Mouse (Mus musculus): ENCODE measurements around the gene Aifm1.

DNA sequence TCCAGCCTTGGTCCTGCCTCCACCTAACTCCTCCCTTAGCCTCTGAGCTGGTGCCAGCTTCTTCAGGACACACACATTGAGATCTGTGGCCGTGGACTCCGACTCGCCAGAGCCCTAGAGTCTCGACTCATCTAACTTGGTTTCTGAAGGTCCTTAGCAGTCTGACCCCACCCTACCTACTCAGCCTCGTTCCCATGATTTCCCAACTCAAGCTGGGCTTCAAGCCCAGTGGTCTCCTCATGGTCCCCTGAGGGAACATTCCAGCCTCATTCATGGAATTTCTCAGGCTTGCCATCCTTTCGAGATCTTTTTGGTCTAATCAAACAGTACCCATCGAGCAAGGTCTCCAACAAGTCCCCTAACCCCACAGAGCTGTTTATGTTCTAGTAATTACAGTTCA is 71.4 kb downstream of the Aifm1 start:
- TF ChIP-seq CTCF (IDR thresholded peaks at IDR 0.05; ENCODE audit: control insufficient read depth, insufficient read depth, low read length) (no peak), POLR2A (IDR thresholded peaks at IDR 0.05; ENCODE audit: borderline replicate concordance, control insufficient read depth, low read depth, low read length) (no peak)
